9 mouse cellular contexts compared by ENCODE assay signal in genomic region chr4:147927705-147928104, GRCm38 (mm10). TPM values are rescaled to one million over a fixed set of nuclear protein-coding genes. Genes with fewer than 3 reads are reported as not detected.
DNase-seq lines count a peak whose midpoint lies in the region; ATAC-seq and TF ChIP-seq lines count a peak whose summit lies in the region.
"Had no signal": no experiment of that assay in that cellular context is flagged by ENCODE, and none has a peak within 500 bp of the region (broad histone marks: within the 10 kb centered on the region; RNA-seq: fewer than 3 reads in every experiment).

No protein-coding gene starts in this region.

- no peak for TF ChIP-seq EP300 in heart, adult 2 months (IDR thresholded peaks at IDR 0.05; ENCODE audit: insufficient read depth, low read depth, low read length)

- no peak overlapping the region for H3K9ac ChIP-seq in hindbrain, embryonic 16.5 days (ENCODE audit: low read depth, low read length)
- no peak overlapping the region for H3K9ac ChIP-seq in heart, adult 2 months (ENCODE audit: low read depth, low read length)
- no peak overlapping the region for H3K9ac ChIP-seq in forebrain, postnatal 0 days
- H3K9ac ChIP-seq: embryonic facial prominence, embryonic 13.5 days had no signal

- peaks cover 12% of the 10 kb centered on the region for H3K4me1 ChIP-seq in hindbrain, embryonic 10.5 days (replicated peaks)
- no peaks in the 10 kb centered on the region for H3K4me1 ChIP-seq in hindbrain, embryonic 16.5 days (ENCODE audit: control insufficient read depth, insufficient read depth, low read depth, low read length)
- peaks cover 4% of the 10 kb centered on the region for H3K4me1 ChIP-seq in heart, adult 2 months (ENCODE audit: control insufficient read depth, insufficient read depth, low read length)
- peaks cover 22% of the 10 kb centered on the region for H3K4me1 ChIP-seq in megakaryocyte, embryonic 14.5 days
- no peaks in the 10 kb centered on the region for H3K4me1 ChIP-seq in forebrain, postnatal 0 days (ENCODE audit: insufficient read depth)
- H3K4me1 ChIP-seq: embryonic facial prominence, embryonic 13.5 days had no signal

- H3K27ac ChIP-seq in hindbrain, embryonic 10.5 days, result peak overlapping the region; percentile 72; the same call in 1 of the 2 replicates
- H3K27ac ChIP-seq in hindbrain, embryonic 16.5 days (ENCODE audit: low read depth, low read length), result no peak overlapping the region
- peak overlapping the region; percentile 20; the same call in 1 of the 2 replicates for H3K27ac ChIP-seq in heart, adult 2 months
- no peak overlapping the region for H3K27ac ChIP-seq in forebrain, postnatal 0 days (ENCODE audit: low read depth, low read length)
- H3K27ac ChIP-seq: embryonic facial prominence, embryonic 13.5 days had no signal

- H3K4me3 ChIP-seq in hindbrain, embryonic 10.5 days, result no peak overlapping the region
- no peak overlapping the region for H3K4me3 ChIP-seq in hindbrain, embryonic 16.5 days (ENCODE audit: low read length)
- no peak overlapping the region for H3K4me3 ChIP-seq in heart, adult 2 months
- peak overlapping the region; percentile 69 for H3K4me3 ChIP-seq in megakaryocyte, embryonic 14.5 days (replicated peaks)
- no peak overlapping the region for H3K4me3 ChIP-seq in forebrain, postnatal 0 days (ENCODE audit: low read depth, low read length)
- H3K4me3 ChIP-seq: embryonic facial prominence, embryonic 13.5 days had no signal

- 0 out of 2 replicates have a peak, but pooled peaks have one; percentile 14 for TF ChIP-seq POLR2A in heart, adult 2 months (IDR thresholded peaks at IDR 0.05; ENCODE audit: insufficient read depth, low read depth, low read length)

- H3K27me3 ChIP-seq in hindbrain, embryonic 10.5 days (ENCODE audit: insufficient read depth, poor library complexity, severe bottlenecking), result no peaks in the 10 kb centered on the region
- H3K27me3 ChIP-seq in hindbrain, embryonic 16.5 days (replicated peaks; ENCODE audit: control insufficient read depth, insufficient read depth, low read length), result no peaks in the 10 kb centered on the region
- H3K27me3 ChIP-seq in heart, adult 2 months (ENCODE audit: control insufficient read depth, insufficient read depth, low read length), result no peaks in the 10 kb centered on the region
- peaks cover 14% of the 10 kb centered on the region for H3K27me3 ChIP-seq in megakaryocyte, embryonic 14.5 days (replicated peaks)
- H3K27me3 ChIP-seq in forebrain, postnatal 0 days (ENCODE audit: insufficient read depth, low read length), result no peaks in the 10 kb centered on the region
- H3K27me3 ChIP-seq: embryonic facial prominence, embryonic 13.5 days had no signal

- no peak for ATAC-seq in hindbrain, embryonic 16.5 days
- ATAC-seq in frontal cortex, adult (ENCODE audit: low TSS enrichment), result no peak
- no peak for ATAC-seq in forebrain, postnatal 0 days

- H3K9me3 ChIP-seq in hindbrain, embryonic 10.5 days, result no peaks in the 10 kb centered on the region
- H3K9me3 ChIP-seq in hindbrain, embryonic 16.5 days (ENCODE audit: control insufficient read depth, low read length), result no peaks in the 10 kb centered on the region
- peaks cover 5% of the 10 kb centered on the region; the same call in 1 of the 2 replicates for H3K9me3 ChIP-seq in megakaryocyte, embryonic 14.5 days
- no peaks in the 10 kb centered on the region for H3K9me3 ChIP-seq in forebrain, postnatal 0 days (ENCODE audit: low read length)
- H3K9me3 ChIP-seq: embryonic facial prominence, embryonic 13.5 days had no signal

- intact Hi-C loops in heart, adult 2 months (cut with DNase I), result no loop called here

- H3K79me2 ChIP-seq in heart, adult 2 months (replicated peaks; ENCODE audit: control insufficient read depth, insufficient read depth, low read length), result no peaks in the 10 kb centered on the region; the same call in 1 of the 2 replicates

- WGBS in hindbrain, embryonic 10.5 days, result 44% methylated on average over 8 of the region's 8 CpGs
- WGBS in hindbrain, embryonic 16.5 days, result 50% methylated on average over 8 of the region's 8 CpGs
- 41% methylated on average over 8 of the region's 8 CpGs for WGBS in heart, adult 2 months
- 51% methylated on average over 8 of the region's 8 CpGs for WGBS in forebrain, postnatal 0 days

- TF ChIP-seq CTCF in heart, adult 2 months (IDR thresholded peaks at IDR 0.05), result no peak
- no peak for TF ChIP-seq CTCF in forebrain, postnatal 0 days (IDR thresholded peaks at IDR 0.05; ENCODE audit: low read depth)

- DNase-seq in hindbrain, embryonic 10.5 days (ENCODE audit: low spot score), result peak; percentile 19
- DNase-seq in heart, adult 2 months, result peak; percentile 60 to 71
- peak; percentile 67 for DNase-seq in kidney, postnatal 14 days
- DNase-seq in right cerebral cortex, adult 2 months (ENCODE audit: low spot score in 2 of 2), result no peak
- no peak for DNase-seq in forebrain, postnatal 0 days

- H3K36me3 ChIP-seq in hindbrain, embryonic 10.5 days, result peaks cover 62% of the 10 kb centered on the region
- H3K36me3 ChIP-seq in hindbrain, embryonic 16.5 days (ENCODE audit: control insufficient read depth, insufficient read depth, low read length), result no peaks in the 10 kb centered on the region
- H3K36me3 ChIP-seq in heart, adult 2 months (ENCODE audit: control insufficient read depth, insufficient read depth, low read length), result no peaks in the 10 kb centered on the region
- H3K36me3 ChIP-seq in megakaryocyte, embryonic 14.5 days (replicated peaks; ENCODE audit: low read length), result peaks cover 62% of the 10 kb centered on the region
- H3K36me3 ChIP-seq in forebrain, postnatal 0 days (ENCODE audit: insufficient read depth), result no peaks in the 10 kb centered on the region

- H3K4me2 ChIP-seq in hindbrain, embryonic 16.5 days (ENCODE audit: low read length), result no peak overlapping the region
- H3K4me2 ChIP-seq in forebrain, postnatal 0 days (ENCODE audit: low read depth), result no peak overlapping the region
- H3K4me2 ChIP-seq: embryonic facial prominence, embryonic 13.5 days had no signal

RNA-seq across cellular contexts. Expression of gene Plod1, which starts 8.9 kb away (rescaled TPM):
- polyA plus RNA-seq in hindbrain, embryonic 10.5 days (2016; fragmentation: Nextera tagmentation; extraction: Ambion mirVana), result 30.5 and 31.2 TPM in 2 replicates
- 28.4 and 34.8 TPM in 2 replicates for polyA plus RNA-seq in hindbrain, embryonic 16.5 days (2015; fragmentation: Nextera tagmentation; extraction: Ambion mirVana)
- total RNA-seq in heart, adult 2 months (2021), result 10 to 100 TPM; 62.4 to 65.8 TPM
- 88.6 and 123 TPM in 2 replicates for polyA plus RNA-seq in heart, adult 2 months (2012; rRNA removed)
- 11.8 and 14.9 TPM in 2 replicates for polyA plus RNA-seq in megakaryocyte, embryonic 14.5 days (2012; ENCODE audit: insufficient read depth, low replicate concordance)
- total RNA-seq in forebrain, postnatal 0 days (2014; rRNA removed), result 13.5 and 18.8 TPM in 2 replicates
- 17.3 and 17.9 TPM in 2 replicates for polyA plus RNA-seq in forebrain, postnatal 0 days (2015; fragmentation: Nextera tagmentation; extraction: Ambion mirVana)

RNA-seq across cellular contexts. Expression of gene 2510039O18Rik, which starts 13.0 kb away (rescaled TPM):
- 11.9 and 14.9 TPM in 2 replicates for polyA plus RNA-seq in hindbrain, embryonic 10.5 days (2016; fragmentation: Nextera tagmentation; extraction: Ambion mirVana)
- 8.0 and 10.6 TPM in 2 replicates for polyA plus RNA-seq in hindbrain, embryonic 16.5 days (2015; fragmentation: Nextera tagmentation; extraction: Ambion mirVana)
- 10 to 100 TPM; 38.9 to 41.9 TPM for total RNA-seq in heart, adult 2 months (2021)
- polyA plus RNA-seq in heart, adult 2 months (2012; rRNA removed), result 41.2 and 42.3 TPM in 2 replicates
- 87.3 and 131 TPM in 2 replicates for polyA plus RNA-seq in megakaryocyte, embryonic 14.5 days (2012; ENCODE audit: insufficient read depth, low replicate concordance)
- 43.4 and 57.7 TPM in 2 replicates for total RNA-seq in forebrain, postnatal 0 days (2014; rRNA removed)
- 12.0 and 12.8 TPM in 2 replicates for polyA plus RNA-seq in forebrain, postnatal 0 days (2015; fragmentation: Nextera tagmentation; extraction: Ambion mirVana)

RNA-seq across cellular contexts. Expression of gene Mfn2, which starts 23.2 kb away (rescaled TPM):
- polyA plus RNA-seq in hindbrain, embryonic 10.5 days (2016; fragmentation: Nextera tagmentation; extraction: Ambion mirVana), result 43.4 and 52.4 TPM in 2 replicates
- 107 and 115 TPM in 2 replicates for polyA plus RNA-seq in hindbrain, embryonic 16.5 days (2015; fragmentation: Nextera tagmentation; extraction: Ambion mirVana)
- 100 to 1,000 TPM; 626 to 697 TPM for total RNA-seq in heart, adult 2 months (2021)
- 395 and 619 TPM in 2 replicates for polyA plus RNA-seq in heart, adult 2 months (2012; rRNA removed)
- polyA plus RNA-seq in megakaryocyte, embryonic 14.5 days (2012; ENCODE audit: insufficient read depth, low replicate concordance), result 19.0 and 25.4 TPM in 2 replicates
- total RNA-seq in forebrain, postnatal 0 days (2014; rRNA removed), result 57.8 and 69.9 TPM in 2 replicates
- 59.4 and 83.3 TPM in 2 replicates for polyA plus RNA-seq in forebrain, postnatal 0 days (2015; fragmentation: Nextera tagmentation; extraction: Ambion mirVana)

RNA-seq across cellular contexts. Expression of gene Nppb, which starts 57.9 kb away (rescaled TPM):
- 0.29 TPM in 1 of 2 replicates, not detected in the other for polyA plus RNA-seq in hindbrain, embryonic 10.5 days (2016; fragmentation: Nextera tagmentation; extraction: Ambion mirVana)
- polyA plus RNA-seq in hindbrain, embryonic 16.5 days (2015; fragmentation: Nextera tagmentation; extraction: Ambion mirVana), result 0.20 and 0.21 TPM in 2 replicates
- 100 to 1,000 TPM; 117 to 262 TPM for total RNA-seq in heart, adult 2 months (2021)
- polyA plus RNA-seq in heart, adult 2 months (2012; rRNA removed), result 204 and 212 TPM in 2 replicates
- polyA plus RNA-seq in megakaryocyte, embryonic 14.5 days (2012; ENCODE audit: insufficient read depth, low replicate concordance), result not detected in 2 replicates
- not detected in 2 replicates for total RNA-seq in forebrain, postnatal 0 days (2014; rRNA removed)
- 0.21 TPM in 1 of 2 replicates, not detected in the other for polyA plus RNA-seq in forebrain, postnatal 0 days (2015; fragmentation: Nextera tagmentation; extraction: Ambion mirVana)

RNA-seq across cellular contexts. Expression of gene Fv1, which starts 58.9 kb away (rescaled TPM):
- 13.5 and 15.8 TPM in 2 replicates for polyA plus RNA-seq in hindbrain, embryonic 10.5 days (2016; fragmentation: Nextera tagmentation; extraction: Ambion mirVana)
- polyA plus RNA-seq in hindbrain, embryonic 16.5 days (2015; fragmentation: Nextera tagmentation; extraction: Ambion mirVana), result 8.4 and 11.5 TPM in 2 replicates
- 10 to 100 TPM; 21.1 to 22.8 TPM for total RNA-seq in heart, adult 2 months (2021)
- polyA plus RNA-seq in heart, adult 2 months (2012; rRNA removed), result 3.3 and 14.3 TPM in 2 replicates
- polyA plus RNA-seq in megakaryocyte, embryonic 14.5 days (2012; ENCODE audit: insufficient read depth, low replicate concordance), result not detected in 2 replicates
- 7.4 and 8.5 TPM in 2 replicates for total RNA-seq in forebrain, postnatal 0 days (2014; rRNA removed)
- 2.7 and 4.2 TPM in 2 replicates for polyA plus RNA-seq in forebrain, postnatal 0 days (2015; fragmentation: Nextera tagmentation; extraction: Ambion mirVana)

Comparison
In these comparisons a context has a peak if more than half of its experiments do, and no peak if none do; other contexts are left out.
1. H3K27ac ChIP-seq: peak in hindbrain, embryonic 10.5 days (single experiment) and heart, adult 2 months (single experiment); none in hindbrain, embryonic 16.5 days (single experiment) and forebrain, postnatal 0 days (single experiment).
2. DNase-seq: peak in hindbrain, embryonic 10.5 days (single experiment), heart, adult 2 months (2 of 2) and kidney, postnatal 14 days (single experiment); none in right cerebral cortex, adult 2 months (0 of 2) and forebrain, postnatal 0 days (single experiment).